Mouse (Mus musculus) MEL (cell line): ENCODE data around the gene Lrrc8a.

Experiments used
- CHD1 ChIP-seq: IDR thresholded peaks from 2 replicates; pipeline ENCODE4 v1.6.1; 2012; ENCODE audit warnings: low read depth, mild to moderate bottlenecking, inconsistent platforms, low read length, improper control_type of control experiment
- CTCF ChIP-seq, 3 experiments: IDR thresholded peaks in 2 of 3; conservative IDR thresholded peaks in 1 of 3; 2 replicates each; pipeline ENCODE4 v1.5.1; 2011 to 2012; ENCODE audit warnings: low read length in 3 of 3, low read depth in 2 of 3, mild to moderate bottlenecking in 2 of 3, improper control_type of control experiment in 1 of 3, inconsistent platforms in 1 of 3, mixed read lengths in 1 of 3, moderate library complexity in 1 of 3; ENCODE audit not compliant: control insufficient read depth in 1 of 3, insufficient read depth in 1 of 3, poor library complexity in 1 of 3, severe bottlenecking in 1 of 3
- EP300 ChIP-seq, 2 experiments: IDR thresholded peaks; 2 replicates each; pipeline ENCODE4 v1.6.1; 2011; ENCODE audit warnings: improper control_type of control experiment in 2 of 2, low read length in 2 of 2, low read depth in 1 of 2, mild to moderate bottlenecking in 1 of 2
- HCFC1 ChIP-seq: IDR thresholded peaks from 2 replicates; pipeline ENCODE4 v1.6.1; 2012; ENCODE audit warnings: low read depth, mild to moderate bottlenecking, inconsistent platforms, low read length, improper control_type of control experiment, moderate library complexity
- JUND ChIP-seq: IDR thresholded peaks from 2 replicates; pipeline ENCODE4 v1.6.1; 2011; ENCODE audit warnings: low read depth, mild to moderate bottlenecking, improper control_type of control experiment, low read length
- MAZ ChIP-seq: IDR thresholded peaks from 2 replicates; pipeline ENCODE4 v1.6.1; 2012; ENCODE audit warnings: low read depth, mild to moderate bottlenecking, inconsistent platforms, low read length, improper control_type of control experiment
- POLR2A ChIP-seq, 2 experiments: IDR thresholded peaks; 2 replicates each; pipeline ENCODE4 v1.6.1; 2011 to 2012; ENCODE audit warnings: low read length in 2 of 2, mild to moderate bottlenecking in 2 of 2, control low read depth in 1 of 2, improper control_type of control experiment in 1 of 2, low read depth in 1 of 2, moderate library complexity in 1 of 2; ENCODE audit not compliant: control insufficient read depth in 1 of 2, insufficient read depth in 1 of 2, poor library complexity in 1 of 2
- POLR2AphosphoS2 ChIP-seq: IDR thresholded peaks from 2 replicates; pipeline ENCODE4 v1.6.1; 2011; ENCODE audit warnings: low read length, improper control_type of control experiment
- SMC3 ChIP-seq: IDR thresholded peaks from 2 replicates; pipeline ENCODE4 v1.6.1; 2011; ENCODE audit warnings: low read depth, low read length, improper control_type of control experiment

GRCm38 (mm10) chr2:30262840-30263441, 25.4 kb downstream of the Lrrc8a start:
- TF ChIP-seq HCFC1 = no peak
- no peak for TF ChIP-seq CTCF (IDR thresholded peaks at IDR 0.05 in 2 of 3, conservative IDR thresholded peaks at IDR 0.05 in 1 of 3; ENCODE audit: control insufficient read depth in 1 of 3, insufficient read depth in 1 of 3, low read depth in 2 of 3, low read length in 3 of 3, poor library complexity in 1 of 3, severe bottlenecking in 1 of 3)
- TF ChIP-seq POLR2A (IDR thresholded peaks at IDR 0.05; ENCODE audit: control insufficient read depth in 1 of 2, insufficient read depth in 1 of 2, low read depth in 1 of 2, low read length in 2 of 2, poor library complexity in 1 of 2) = no peak
- no peak for TF ChIP-seq CHD1
- TF ChIP-seq JUND = no peak
- TF ChIP-seq EP300 (IDR thresholded peaks at IDR 0.05; ENCODE audit: low read depth in 1 of 2, low read length in 2 of 2) = no peak
- no peak for TF ChIP-seq SMC3
- TF ChIP-seq POLR2AphosphoS2 = no peak
- no peak for TF ChIP-seq MAZ
